Mouse (Mus musculus): ENCODE data around the gene Wfdc15b.

DNA sequence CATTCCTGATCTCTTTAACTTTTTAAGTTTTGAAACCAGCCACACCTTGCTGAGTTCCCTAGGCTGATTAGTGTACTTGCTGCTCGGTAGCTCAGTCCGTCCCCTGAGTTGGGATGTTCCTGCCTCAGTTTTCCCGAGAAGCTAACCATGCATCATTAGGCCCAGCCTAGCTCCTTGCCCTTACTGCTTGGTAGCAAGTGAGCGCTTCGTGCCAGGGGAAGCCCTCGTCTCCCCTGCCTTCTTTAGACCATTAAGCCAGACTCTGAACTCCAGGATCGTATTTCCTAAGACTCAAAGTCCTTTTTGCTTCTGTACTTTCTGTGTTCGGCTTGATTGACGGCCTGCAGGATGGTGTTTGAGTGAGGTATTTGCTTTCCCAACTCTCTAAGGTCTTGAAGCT, 38.1 kb downstream of the Wfdc15b start:
- TF ChIP-seq POLR2A (IDR thresholded peaks at IDR 0.05; ENCODE audit: low read depth, low read length) (no peak), CTCF (IDR thresholded peaks at IDR 0.05; ENCODE audit: extremely low read depth, insufficient read depth, insufficient read length, insufficient replicate concordance) (no peak)

Data from spleen, adult 2 months (tissue).